Mouse (Mus musculus): ENCODE data around the gene Catsper3. TPM values are rescaled to one million over a fixed set of nuclear protein-coding genes. Genes with fewer than 3 reads are reported as not detected.

Catsper3 gene
- total RNA-seq, 2 experiments from 2014 or later, result 0.33 TPM; not detected in 1

DNA sequence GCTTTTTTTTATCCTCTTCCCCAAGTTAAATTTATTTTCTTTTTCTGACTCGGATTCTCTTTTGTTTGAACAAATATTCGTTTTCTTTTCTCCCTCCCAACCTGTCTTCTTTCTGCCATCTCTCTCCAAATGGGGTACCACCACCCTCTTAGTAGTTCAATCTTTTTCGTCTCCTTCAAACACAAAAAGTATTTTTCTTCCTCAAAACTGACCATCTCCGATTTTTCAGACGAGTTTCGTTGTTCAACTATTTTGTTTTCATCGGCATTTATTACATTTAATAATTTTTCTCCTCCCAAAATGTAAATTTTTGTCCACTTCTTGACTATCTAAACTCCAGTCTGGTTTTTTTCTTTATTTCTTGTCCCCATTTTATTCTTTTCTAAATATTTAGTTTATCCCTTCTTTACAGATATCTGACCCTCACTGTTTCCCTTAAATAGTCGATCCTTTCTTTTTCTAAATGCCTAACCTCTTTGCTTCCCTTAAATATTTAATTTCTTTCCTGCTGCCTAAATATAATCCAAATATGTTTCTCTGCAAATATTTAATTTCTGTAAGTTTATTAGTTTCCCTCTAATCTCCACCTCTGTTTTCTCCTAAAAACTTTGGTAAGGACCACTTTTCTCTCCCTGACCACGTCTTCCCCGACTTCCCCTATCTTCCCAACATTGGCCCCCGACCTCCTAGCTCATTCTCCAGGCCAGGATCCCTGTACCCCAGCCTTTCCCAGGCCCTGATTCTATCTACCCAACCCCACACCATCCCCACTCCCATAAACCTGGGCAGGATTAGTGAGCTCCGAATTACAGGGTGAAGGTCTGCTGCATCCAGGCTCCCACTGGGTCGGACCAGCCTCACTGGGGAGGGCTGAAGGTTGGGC lies 42.7 kb downstream of the Catsper3 start:
- no peak for DNase-seq

- DNase-seq, result no peak
These were observed 43.3 kb downstream of the Catsper3 start for GRCm38 (mm10) chr13:55827679-55828140.

GRCm38 (mm10) chr13:55828141-55829017 lies 44.0 kb downstream of the Catsper3 start:
- DNase-seq, result peak; percentile 22

DNA sequence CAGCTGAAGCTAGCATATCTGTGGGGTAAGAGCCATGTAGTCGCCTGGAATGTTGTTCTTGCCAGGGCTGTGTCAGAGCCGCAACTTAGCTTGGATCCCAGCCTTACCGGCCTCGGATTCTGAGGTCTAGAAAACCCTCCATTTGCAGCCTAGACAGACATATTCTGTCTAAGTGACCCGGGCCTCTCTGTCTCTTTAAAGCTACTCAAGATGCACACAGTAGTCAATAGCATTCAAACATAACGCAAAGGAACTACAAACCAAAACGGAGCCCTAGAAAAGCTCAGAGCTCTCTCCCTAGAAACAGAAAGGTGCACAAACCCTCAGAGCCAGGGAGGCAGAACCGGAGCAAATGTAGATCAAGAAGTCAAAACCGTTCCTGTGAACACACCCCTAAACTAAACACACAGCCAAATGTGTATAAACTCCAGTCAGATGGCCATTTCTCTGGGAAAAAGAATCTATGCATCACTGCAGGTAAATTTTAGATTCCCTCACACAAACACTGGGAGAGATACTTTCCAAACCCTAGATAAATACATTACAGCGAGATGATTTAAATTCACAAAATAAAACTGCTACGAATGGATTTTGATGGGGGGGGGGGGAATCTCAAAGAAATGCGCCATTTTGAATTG lies 44.8 kb downstream of the Catsper3 start:
- DNase-seq, result no peak

- DNase-seq, result peak; percentile 20
These were observed 45.9 kb downstream of the Catsper3 start for GRCm38 (mm10) chr13:55830081-55830832.

GRCm38 (mm10) chr13:55830833-55831721 lies 46.7 kb downstream of the Catsper3 start:
- DNase-seq, result no peak

GRCm38 (mm10) chr13:55831722-55832160 lies 47.4 kb downstream of the Catsper3 start:
- DNase-seq, result no peak

- no peak for DNase-seq
These were observed 48.2 kb downstream of the Catsper3 start for GRCm38 (mm10) chr13:55832602-55833001.

GRCm38 (mm10) chr13:55833921-55834320 lies 49.6 kb downstream of the Catsper3 start:
- DNase-seq, result no peak

GRCm38 (mm10) chr13:55834667-55835066 lies 50.3 kb downstream of the Catsper3 start:
- DNase-seq, result no peak

- no peak for DNase-seq
These were observed 51.3 kb downstream of the Catsper3 start for GRCm38 (mm10) chr13:55835548-55836097.

DNA sequence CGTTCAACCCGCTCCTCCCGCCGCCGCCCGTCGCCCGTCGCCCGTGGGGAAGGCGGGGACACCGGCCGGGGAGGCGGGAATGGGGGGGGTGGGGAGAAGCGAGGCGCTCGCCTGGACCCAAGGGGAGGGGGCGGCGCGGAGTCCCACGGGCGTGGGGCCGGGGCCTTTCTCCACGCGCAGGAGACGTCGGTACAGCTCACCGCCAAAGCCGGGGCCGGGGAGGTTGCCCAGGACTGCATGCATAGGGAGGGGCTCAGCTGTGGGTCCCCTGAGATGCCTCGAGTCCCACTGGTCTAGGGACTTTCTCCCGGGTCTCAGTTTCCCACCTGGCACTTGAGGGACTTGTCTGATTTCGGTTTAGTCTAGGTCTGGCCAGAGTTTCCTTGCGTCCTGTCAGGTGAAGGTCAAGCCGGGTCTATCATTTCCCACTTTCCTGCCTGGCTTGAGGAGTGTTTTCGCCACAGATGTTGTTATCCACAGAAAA lies 51.8 kb downstream of the Catsper3 start, which contains the start of gene Pitx1:
Gene Pitx1 (minus strand): TSS at position 51 of the 484 bp plus-strand sequence.
- DNase-seq, result no peak

DNA sequence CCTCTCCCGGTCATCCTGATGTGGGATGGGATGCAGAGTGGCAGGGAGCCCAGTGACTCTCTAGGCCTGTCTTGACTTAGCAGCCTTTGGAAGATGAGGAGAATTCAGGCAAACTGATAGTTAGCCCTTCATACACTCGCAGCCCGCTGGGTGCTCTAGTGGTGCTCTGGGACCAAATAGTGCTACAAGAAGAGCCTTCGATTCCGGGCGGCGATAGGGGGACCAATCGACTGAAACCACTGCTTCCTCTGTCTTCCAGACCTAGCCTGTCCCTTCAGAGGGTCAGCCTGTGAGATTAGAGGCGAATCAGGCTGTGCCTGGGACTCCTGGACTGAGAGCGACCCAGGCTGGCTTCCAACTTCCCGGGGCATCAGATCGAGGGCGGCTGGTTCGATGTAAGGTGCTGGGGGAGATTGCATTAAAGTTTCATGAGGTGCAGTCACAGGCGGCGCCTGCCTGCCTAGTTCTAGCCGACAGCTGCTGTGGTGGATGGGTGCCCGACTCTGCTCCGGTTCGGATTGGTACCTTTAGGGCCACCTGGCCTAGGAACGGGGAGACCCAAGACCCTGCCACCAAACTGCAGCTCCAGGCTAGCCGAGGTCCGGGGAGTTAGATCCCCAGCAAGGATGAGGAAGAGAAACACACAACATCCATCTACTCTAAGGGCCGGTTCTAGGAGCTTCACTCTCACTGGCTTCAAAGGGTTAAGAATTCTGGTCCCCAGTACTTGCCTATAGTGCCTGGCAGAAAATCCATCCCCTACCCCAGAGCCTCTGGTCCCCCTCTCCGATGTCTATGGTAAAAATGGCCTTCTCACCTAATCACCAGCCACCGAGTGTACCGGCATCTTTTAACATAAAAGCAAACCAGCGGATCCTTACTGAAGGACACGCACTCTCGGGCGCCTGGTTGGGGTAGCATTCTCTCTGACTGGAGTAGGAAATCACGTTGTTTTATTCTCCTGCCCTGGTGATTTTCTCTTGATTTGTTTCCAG lies 52.7 kb downstream of the Catsper3 start:
- no peak for DNase-seq

GRCm38 (mm10) chr13:55840223-55840622 lies 55.9 kb downstream of the Catsper3 start:
- DNase-seq, result no peak

DNA sequence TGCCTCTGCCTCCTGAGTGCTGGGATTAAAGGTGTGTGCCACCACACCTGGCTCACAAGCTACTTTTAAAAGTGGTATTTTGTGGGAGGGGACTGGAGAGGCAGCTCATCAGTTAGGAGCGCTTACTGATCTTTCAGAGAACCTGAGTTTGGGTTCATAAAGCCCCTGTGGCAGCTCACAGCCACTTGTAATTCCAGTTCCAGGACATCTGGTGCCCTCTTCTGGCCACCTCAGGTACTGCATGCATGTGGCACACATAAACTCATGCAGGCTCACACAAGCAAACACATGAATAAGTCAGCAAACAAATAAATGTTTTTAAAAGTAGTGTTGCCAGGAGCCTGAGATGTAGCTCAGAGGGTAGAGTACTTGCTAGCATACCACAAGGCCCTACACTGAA lies 59.3 kb downstream of the Catsper3 start:
- no peak for DNase-seq

DNA sequence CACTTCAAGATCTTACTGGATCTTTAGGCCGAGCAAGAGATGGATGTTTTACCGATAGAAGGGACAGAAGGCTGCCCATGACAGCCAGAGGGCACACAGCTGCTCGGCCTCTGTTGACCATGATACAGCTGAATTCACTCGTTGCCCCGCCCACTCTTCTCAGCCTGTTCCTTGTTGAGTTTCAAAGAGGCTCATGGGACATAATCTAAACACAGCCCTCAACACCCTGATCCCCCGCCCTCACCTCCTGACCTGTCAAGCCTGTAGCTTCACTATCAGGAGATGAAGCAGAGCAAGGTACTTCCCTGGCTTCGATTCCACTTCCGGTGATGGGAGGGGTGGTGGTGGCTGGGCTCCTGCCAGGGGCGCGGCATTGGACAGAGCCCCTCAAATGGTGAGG lies 63.4 kb downstream of the Catsper3 start:
- DNase-seq, result no peak

- DNase-seq, result no peak
These were observed 64.3 kb downstream of the Catsper3 start for GRCm38 (mm10) chr13:55848604-55849190.

DNA sequence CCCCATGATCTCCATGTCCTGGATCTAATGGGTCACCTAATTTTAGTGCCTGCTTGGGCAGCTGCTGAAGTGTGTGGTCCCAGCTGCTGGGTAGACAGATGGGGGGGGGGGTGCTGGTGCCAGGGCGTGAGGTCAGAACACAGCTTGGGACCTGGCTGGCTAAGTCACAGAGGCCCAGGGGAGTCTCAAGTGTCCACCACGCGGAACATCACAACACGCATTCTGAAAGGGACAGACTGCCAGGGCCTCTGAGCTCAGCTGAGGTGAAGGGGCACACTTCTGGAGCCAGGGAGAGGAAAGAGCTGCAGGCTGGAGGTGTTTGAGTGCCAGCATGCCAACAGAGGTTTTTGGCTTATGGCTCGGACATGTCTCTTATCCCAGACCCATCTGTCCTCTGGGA lies 66.4 kb downstream of the Catsper3 start:
- peak; percentile 19 for DNase-seq

Data from heart, postnatal 4 days (tissue).